Mouse (Mus musculus): ENCODE measurements around the gene Pds5b. TPM values are rescaled to one million over a fixed set of nuclear protein-coding genes. Genes with fewer than 3 reads are reported as not detected.
"Not testable (repeated sequence)": the region's sequence is repeated elsewhere in the genome, so short reads cannot be mapped to it uniquely, and the experiment has no call there.

The Pds5b gene
- polyA plus RNA-seq, 1 experiment from 2014 or later: 44.0 TPM

DNA sequence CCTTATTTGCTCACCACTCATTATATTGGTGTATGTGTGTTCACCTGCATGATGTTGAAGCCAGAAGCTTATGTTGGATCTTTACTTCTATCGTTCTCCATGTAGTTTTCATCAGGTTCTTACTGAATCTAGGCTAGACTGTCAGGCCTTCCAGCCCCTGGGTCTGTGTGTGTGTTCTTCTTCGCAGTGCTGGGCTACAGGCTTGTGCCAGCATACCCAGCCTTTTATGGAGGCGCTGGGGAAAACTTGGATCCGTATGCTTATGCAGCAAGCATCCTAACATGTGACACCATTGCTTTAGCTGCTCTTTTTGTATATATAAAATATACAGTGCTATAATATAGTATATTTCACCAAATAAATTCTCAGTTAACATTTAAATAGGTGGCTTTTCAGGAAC, 38.0 kb downstream of the Pds5b start:
- 98% methylated on average over 4 of the region's 4 CpGs for WGBS
- Histone ChIP-seq H3K36me3 (no peaks in the 10 kb centered on the region), H3K4me2 (replicated peaks) (no peak overlapping the region), H3K27me3 (no peaks in the 10 kb centered on the region), H3K9me3 (no peaks in the 10 kb centered on the region), H3K4me1 (no peaks in the 10 kb centered on the region), H3K27ac (replicated peaks) (no peak overlapping the region), H3K4me3 (no peak overlapping the region), H3K9ac (replicated peaks) (no peak overlapping the region)
- ATAC-seq (ENCODE audit: low FRiP score, low read depth): no peak

GRCm38 (mm10) chr5:150713431-150713830, 39.9 kb downstream of the Pds5b start:
- H3K27ac ChIP-seq (replicated peaks): no peak overlapping the region
- no peak for ATAC-seq (ENCODE audit: low FRiP score, low read depth)
- no peak overlapping the region for H3K9ac ChIP-seq (replicated peaks)
- 0 out of 2 replicates have a peak, but pooled peaks cover 2% of the 10 kb centered on the region for H3K4me1 ChIP-seq
- H3K36me3 ChIP-seq: no peaks in the 10 kb centered on the region
- no peaks in the 10 kb centered on the region for H3K9me3 ChIP-seq
- H3K4me3 ChIP-seq: no peak overlapping the region
- H3K4me2 ChIP-seq (replicated peaks): no peak overlapping the region
- H3K27me3 ChIP-seq: no peaks in the 10 kb centered on the region

DNA sequence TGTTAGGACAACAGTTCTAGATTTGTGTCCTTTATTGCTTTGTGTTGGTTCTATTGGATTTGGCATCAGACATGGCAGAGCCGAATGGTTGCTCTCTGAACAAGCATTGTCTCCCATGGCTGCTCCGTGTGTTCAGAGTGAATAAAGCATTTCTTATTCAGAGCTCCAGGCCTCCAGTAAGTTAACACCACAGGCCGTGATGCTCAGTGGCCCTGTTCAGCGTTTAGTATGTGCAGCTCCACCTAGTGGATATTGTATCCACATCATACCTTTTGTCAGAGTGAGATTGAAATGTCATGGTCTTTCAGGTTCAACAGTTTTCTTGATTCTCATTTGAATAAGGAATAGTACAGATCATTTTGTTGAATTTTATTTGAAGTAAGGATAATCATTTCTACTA, 44.2 kb downstream of the Pds5b start:
- Histone ChIP-seq H3K9me3 (no peaks in the 10 kb centered on the region), H3K4me3 (no peak overlapping the region), H3K9ac (replicated peaks) (no peak overlapping the region), H3K27me3 (no peaks in the 10 kb centered on the region), H3K36me3 (0 out of 2 replicates have a peak, but pooled peaks cover 2% of the 10 kb centered on the region), H3K27ac (replicated peaks) (no peak overlapping the region), H3K4me1 (0 out of 2 replicates have a peak, but pooled peaks cover 2% of the 10 kb centered on the region), H3K4me2 (replicated peaks) (no peak overlapping the region)
- peak; percentile 80 for ATAC-seq (ENCODE audit: low FRiP score, low read depth)
- WGBS: 9% methylated on average over 4 of the region's 4 CpGs

DNA sequence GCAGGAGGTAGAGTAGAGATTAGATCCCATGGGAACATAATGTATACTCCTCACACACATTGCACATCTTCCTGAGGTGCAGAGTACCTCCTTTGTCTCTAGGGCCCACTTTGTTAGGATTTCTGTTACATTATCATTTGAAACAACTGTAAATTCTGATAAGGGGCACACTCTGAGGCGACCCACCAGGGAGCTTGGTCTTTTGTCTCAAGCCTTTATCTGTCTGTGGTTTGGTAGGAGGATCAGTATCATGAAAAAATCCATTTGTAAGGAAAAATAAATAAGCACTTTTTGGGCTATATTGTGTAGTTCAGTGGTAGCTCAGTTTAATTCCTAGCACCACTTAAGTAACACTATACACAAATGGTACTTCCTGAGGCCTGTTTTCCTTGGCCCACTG, 51.1 kb downstream of the Pds5b start:
- no peak overlapping the region for H3K4me2 ChIP-seq (replicated peaks)
- no peak for ATAC-seq (ENCODE audit: low FRiP score, low read depth)
- no peaks in the 10 kb centered on the region for H3K9me3 ChIP-seq
- WGBS: 91% methylated on average over 1 of the region's 1 CpGs
- H3K4me3 ChIP-seq: no peak overlapping the region
- H3K9ac ChIP-seq (replicated peaks): no peak overlapping the region
- peaks cover 20% of the 10 kb centered on the region for H3K36me3 ChIP-seq
- no peak overlapping the region for H3K27ac ChIP-seq (replicated peaks)
- no peaks in the 10 kb centered on the region for H3K27me3 ChIP-seq
- H3K4me1 ChIP-seq: no peaks in the 10 kb centered on the region

DNA sequence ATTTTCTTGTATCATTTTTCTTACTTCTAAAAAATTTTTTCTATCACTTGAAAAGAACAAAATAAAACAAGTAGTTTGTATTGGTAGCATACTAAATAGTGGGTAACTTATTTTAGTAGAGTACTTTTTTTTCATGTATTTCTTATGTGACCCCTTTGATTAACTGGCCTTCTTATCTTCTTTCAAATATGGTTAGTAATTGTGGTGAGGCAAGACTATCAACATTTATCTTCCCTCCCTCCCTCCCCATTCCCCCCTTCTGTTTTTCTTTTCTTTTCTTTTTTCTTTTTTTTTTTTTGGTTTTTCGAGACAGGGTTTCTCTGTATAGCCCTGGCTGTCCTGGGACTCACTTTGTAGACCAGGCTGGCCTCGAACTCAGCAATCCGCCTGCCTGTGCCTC, 63.5 kb downstream of the Pds5b start:
- WGBS: 86% methylated on average over 3 of the region's 3 CpGs
- not testable (repeated sequence) for H3K27me3 ChIP-seq; H3K9ac ChIP-seq (replicated peaks); H3K4me3 ChIP-seq; H3K9me3 ChIP-seq; H3K27ac ChIP-seq (replicated peaks); H3K4me1 ChIP-seq; H3K4me2 ChIP-seq (replicated peaks); ATAC-seq (ENCODE audit: low FRiP score, low read depth)
- H3K36me3 ChIP-seq: peaks cover 29% of the 10 kb centered on the region

GRCm38 (mm10) chr5:150739311-150739710, 65.8 kb downstream of the Pds5b start:
- no peak overlapping the region for H3K9ac ChIP-seq (replicated peaks)
- H3K4me3 ChIP-seq: no peak overlapping the region
- peaks cover 26% of the 10 kb centered on the region for H3K36me3 ChIP-seq
- no peaks in the 10 kb centered on the region for H3K4me1 ChIP-seq
- no peaks in the 10 kb centered on the region for H3K9me3 ChIP-seq
- no peak overlapping the region for H3K27ac ChIP-seq (replicated peaks)
- H3K27me3 ChIP-seq: no peaks in the 10 kb centered on the region
- no peak overlapping the region for H3K4me2 ChIP-seq (replicated peaks)
- 90% methylated on average over 7 of the region's 7 CpGs for WGBS
- no peak for ATAC-seq (ENCODE audit: low FRiP score, low read depth)

DNA sequence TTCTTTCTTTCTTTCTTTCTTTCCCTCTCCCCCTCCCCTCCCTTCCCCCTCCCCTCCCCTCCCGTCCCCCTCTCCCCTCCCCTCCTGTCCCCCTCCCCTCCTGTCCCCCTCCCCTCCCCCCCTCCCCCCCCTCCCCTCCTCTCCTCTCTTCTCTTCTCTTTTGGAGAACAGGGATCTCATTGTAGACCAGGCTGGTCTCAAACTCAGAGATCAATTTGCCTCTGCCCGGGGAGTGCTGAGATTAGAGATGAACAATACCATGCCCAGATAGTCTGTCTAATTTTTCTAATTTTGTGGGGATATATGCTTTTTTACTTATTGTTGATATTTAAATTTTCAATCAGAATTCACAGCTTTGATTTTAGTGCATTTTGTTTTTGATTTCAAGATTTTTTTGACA, 67.1 kb downstream of the Pds5b start:
- Histone ChIP-seq H3K27ac (replicated peaks) (no peak overlapping the region), H3K4me1 (no peaks in the 10 kb centered on the region), H3K27me3 (no peaks in the 10 kb centered on the region), H3K4me3 (no peak overlapping the region), H3K9me3 (no peaks in the 10 kb centered on the region), H3K36me3 (peaks cover 18% of the 10 kb centered on the region), H3K9ac (replicated peaks) (no peak overlapping the region), H3K4me2 (replicated peaks) (no peak overlapping the region)
- ATAC-seq (ENCODE audit: low FRiP score, low read depth): no peak
- 36% methylated on average over 1 of the region's 2 CpGs for WGBS

DNA sequence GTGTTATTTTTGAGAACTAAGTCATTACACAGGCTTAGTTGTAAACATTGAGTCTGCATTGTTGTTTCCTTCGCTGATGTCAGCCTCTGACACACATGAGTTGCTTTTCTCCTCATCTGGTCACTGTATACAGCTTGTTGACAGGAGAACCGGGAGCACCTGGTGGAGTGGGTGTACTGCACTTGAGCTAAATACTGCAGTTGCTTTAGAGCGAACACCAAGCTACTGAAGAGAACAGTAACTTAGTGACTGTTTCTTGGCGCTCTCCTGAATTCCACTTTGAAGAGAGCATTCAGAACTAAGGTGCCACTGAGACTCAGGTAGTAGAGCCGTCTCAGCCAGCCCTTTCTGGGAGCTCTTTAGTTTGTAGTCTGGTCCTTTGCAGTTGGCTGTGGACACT, 83.1 kb downstream of the Pds5b start:
- H3K4me2 ChIP-seq (replicated peaks): no peak overlapping the region
- no peak overlapping the region for H3K9ac ChIP-seq (replicated peaks)
- H3K9me3 ChIP-seq: no peaks in the 10 kb centered on the region
- no peaks in the 10 kb centered on the region for H3K4me1 ChIP-seq
- H3K27ac ChIP-seq (replicated peaks): no peak overlapping the region
- no peak overlapping the region for H3K4me3 ChIP-seq
- H3K27me3 ChIP-seq: no peaks in the 10 kb centered on the region
- ATAC-seq (ENCODE audit: low FRiP score, low read depth): no peak
- WGBS: 93% methylated on average over 5 of the region's 5 CpGs
- H3K36me3 ChIP-seq: peaks cover 24% of the 10 kb centered on the region

DNA sequence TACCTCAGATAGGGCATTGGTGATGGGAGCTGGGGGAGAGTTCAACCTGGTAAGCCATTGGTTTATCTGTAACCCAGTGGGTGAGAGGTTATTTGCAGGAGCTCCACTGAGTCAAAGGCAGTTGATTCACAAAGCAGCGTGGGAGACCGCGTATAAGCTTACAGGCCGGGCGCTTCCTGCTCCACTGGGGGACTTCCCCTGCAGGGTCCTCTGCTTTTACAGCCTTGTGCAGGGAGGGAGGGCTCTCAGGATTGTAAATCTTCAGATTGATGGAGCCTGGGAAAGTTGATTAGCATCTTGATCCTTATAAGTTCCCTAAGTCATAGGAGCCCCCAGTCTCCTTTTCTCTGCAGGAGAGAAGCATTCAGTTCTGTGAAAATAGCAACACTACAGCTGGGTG, 98.9 kb downstream of the Pds5b start:
- 32% methylated on average over 5 of the region's 5 CpGs for WGBS
- no peaks in the 10 kb centered on the region for H3K27me3 ChIP-seq
- peaks cover 12% of the 10 kb centered on the region for H3K36me3 ChIP-seq
- no peak overlapping the region for H3K9ac ChIP-seq (replicated peaks)
- H3K9me3 ChIP-seq: no peaks in the 10 kb centered on the region
- H3K4me2 ChIP-seq (replicated peaks): no peak overlapping the region
- 0 out of 2 replicates have a peak, but pooled peaks cover 4% of the 10 kb centered on the region for H3K4me1 ChIP-seq
- ATAC-seq (ENCODE audit: low FRiP score, low read depth): no peak
- no peak overlapping the region for H3K4me3 ChIP-seq
- no peak overlapping the region; the same call in 1 of the 2 replicates for H3K27ac ChIP-seq (replicated peaks)

GRCm38 (mm10) chr5:150773083-150773482, 99.5 kb downstream of the Pds5b start:
- Histone ChIP-seq H3K9ac (replicated peaks) (no peak overlapping the region), H3K9me3 (no peaks in the 10 kb centered on the region)

DNA sequence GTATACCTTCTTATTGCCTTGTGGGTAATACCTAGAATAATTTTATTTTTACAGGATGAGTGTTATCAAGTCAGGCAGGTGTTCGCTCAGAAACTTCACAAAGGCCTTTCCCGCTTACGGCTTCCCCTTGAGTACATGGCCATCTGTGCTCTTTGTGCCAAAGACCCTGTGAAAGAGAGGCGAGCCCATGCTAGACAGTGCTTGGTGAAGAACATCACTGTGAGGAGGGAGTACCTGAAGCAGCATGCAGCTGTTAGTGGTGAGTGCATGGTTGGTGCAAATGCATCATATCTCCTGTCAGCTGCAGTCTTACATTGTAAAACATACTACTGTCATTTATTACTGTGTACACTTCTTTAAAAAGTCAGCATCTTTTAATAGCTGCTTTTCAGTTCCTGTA, 114.7 kb downstream of the Pds5b start:
- peaks cover 56% of the 10 kb centered on the region for H3K36me3 ChIP-seq
- no peaks in the 10 kb centered on the region for H3K4me1 ChIP-seq
- H3K4me2 ChIP-seq (replicated peaks): no peak overlapping the region
- no peaks in the 10 kb centered on the region for H3K27me3 ChIP-seq
- H3K9ac ChIP-seq (replicated peaks): no peak overlapping the region
- H3K27ac ChIP-seq (replicated peaks): no peak overlapping the region
- no peak overlapping the region for H3K4me3 ChIP-seq
- no peaks in the 10 kb centered on the region for H3K9me3 ChIP-seq
- no peak for ATAC-seq (ENCODE audit: low FRiP score, low read depth)
- WGBS: 94% methylated on average over 4 of the region's 4 CpGs

More at GRCm38 (mm10) chr5:150773083-150773482, 99.5 kb downstream of the Pds5b start:
- Histone ChIP-seq H3K27ac (replicated peaks) (no peak overlapping the region), H3K4me2 (replicated peaks) (no peak overlapping the region), H3K4me3 (no peak overlapping the region), H3K27me3 (no peaks in the 10 kb centered on the region), H3K4me1 (0 out of 2 replicates have a peak, but pooled peaks cover 4% of the 10 kb centered on the region), H3K36me3 (peaks cover 19% of the 10 kb centered on the region)
- no peak for ATAC-seq (ENCODE audit: low FRiP score, low read depth)

- ATAC-seq (ENCODE audit: low FRiP score, low read depth): no peak
- H3K4me2 ChIP-seq (replicated peaks): no peak overlapping the region
- no peak overlapping the region for H3K4me3 ChIP-seq
- H3K9ac ChIP-seq (replicated peaks): no peak overlapping the region
- no peaks in the 10 kb centered on the region for H3K9me3 ChIP-seq
- no peaks in the 10 kb centered on the region for H3K4me1 ChIP-seq
- no peaks in the 10 kb centered on the region for H3K27me3 ChIP-seq
- no peak overlapping the region for H3K27ac ChIP-seq (replicated peaks)
- H3K36me3 ChIP-seq: peaks cover 53% of the 10 kb centered on the region
- WGBS: 100% methylated on average over 2 of the region's 2 CpGs
Observed at GRCm38 (mm10) chr5:150789039-150789438, 115.5 kb downstream of the Pds5b start.

DNA sequence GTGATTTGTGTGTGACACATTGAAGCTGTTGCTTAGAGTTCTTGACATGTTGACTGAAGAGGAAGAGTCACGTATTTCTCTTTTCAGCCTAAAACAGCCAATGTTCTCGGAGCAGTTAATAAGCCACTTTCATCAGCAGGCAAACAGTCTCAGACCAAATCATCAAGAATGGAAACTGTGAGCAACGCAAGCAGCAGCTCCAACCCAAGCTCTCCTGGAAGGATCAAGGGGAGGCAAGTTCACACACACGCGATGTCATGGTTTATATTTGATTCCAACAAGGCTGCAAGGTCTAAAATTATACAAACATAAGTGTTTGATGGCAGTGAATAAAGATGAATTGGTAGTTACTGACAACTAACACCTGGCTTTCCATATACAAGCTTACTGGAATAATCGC, 120.6 kb downstream of the Pds5b start:
- H3K9me3 ChIP-seq: no peaks in the 10 kb centered on the region
- 0 out of 2 replicates have a peak overlapping the region, but pooled peaks have one; percentile 25 for H3K27ac ChIP-seq (replicated peaks)
- ATAC-seq (ENCODE audit: low FRiP score, low read depth): no peak
- H3K27me3 ChIP-seq: no peaks in the 10 kb centered on the region
- peaks cover 48% of the 10 kb centered on the region for H3K36me3 ChIP-seq
- WGBS: 96% methylated on average over 6 of the region's 6 CpGs
- no peak overlapping the region for H3K4me3 ChIP-seq
- no peaks in the 10 kb centered on the region for H3K4me1 ChIP-seq
- no peak overlapping the region for H3K4me2 ChIP-seq (replicated peaks)
- H3K9ac ChIP-seq (replicated peaks): no peak overlapping the region
